Mouse (Mus musculus) forebrain, embryonic 11.5 days (tissue): ENCODE data around the gene Dll1. TPM values are rescaled to one million over a fixed set of nuclear protein-coding genes. Genes with fewer than 3 reads are reported as not detected.

Experiments
- ATAC-seq: fragments of 200-750 bp; cut with Nextera tagmentation; replicated peaks from 2 replicates; pipeline ENCODE4 v1.8.0; 2017; ENCODE audit warnings: moderate TSS enrichment; ENCODE audit not compliant: low FRiP score
- DNase-seq: peaks from one replicate; pipeline ENCODE4 v3.0.0-alpha.2; 2017; ENCODE audit warnings: low spot score
- H3K27ac ChIP-seq: fragments of 300-500 bp; sonication (generic); 2 replicates; pipeline ENCODE4 v1.5.1; 2014; ENCODE audit warnings: low read depth, low read length
- H3K27me3 ChIP-seq: fragments of 300-500 bp; sonication (generic); 2 replicates; pipeline ENCODE4 v1.6.1; 2014; ENCODE audit warnings: mild to moderate bottlenecking, low read length, mixed read lengths; ENCODE audit not compliant: control insufficient read depth, insufficient read depth
- H3K36me3 ChIP-seq: fragments of 300-500 bp; sonication (generic); 2 replicates; pipeline ENCODE4 v1.6.1; 2014; ENCODE audit warnings: mild to moderate bottlenecking, low read length, moderate library complexity, mixed read lengths; ENCODE audit not compliant: control insufficient read depth, insufficient read depth
- H3K4me1 ChIP-seq: fragments of 300-500 bp; sonication (generic); replicated peaks from 2 replicates; pipeline ENCODE4 v1.6.1; 2014; ENCODE audit warnings: low read length, mixed read lengths; ENCODE audit not compliant: control insufficient read depth, insufficient read depth
- H3K4me2 ChIP-seq: fragments of 300-500 bp; sonication (generic); 2 replicates; pipeline ENCODE4 v1.6.1; 2014; ENCODE audit warnings: low read depth, mild to moderate bottlenecking, low read length, moderate library complexity, mixed read lengths; ENCODE audit not compliant: severe bottlenecking
- H3K4me3 ChIP-seq: fragments of 300-500 bp; sonication (generic); 2 replicates; pipeline ENCODE4 v1.5.1; 2014; ENCODE audit warnings: low read depth, low read length
- H3K9ac ChIP-seq: fragments of 300-500 bp; sonication (generic); 2 replicates; pipeline ENCODE4 v1.6.1; 2014; ENCODE audit warnings: low read length
- H3K9me3 ChIP-seq: fragments of 300-500 bp; sonication (generic); 2 replicates; pipeline ENCODE4 v1.6.1; 2016; ENCODE audit warnings: low read length, mixed read lengths; ENCODE audit not compliant: control insufficient read depth
- WGBS: fragments of 180-500 bp; shearing (Covaris S2); extraction: QIAGEN DNeasy Blood & Tissue Kit; methylation state at CpG from one replicate; pipeline ENCODE4 v1.1.7; 2014; 5-methylcytosine and 5-hydroxymethylcytosine counted together
- polyA plus RNA-seq: library from polyadenylated mRNA; unstranded; fragments of >200 nt; fragmentation: Nextera tagmentation; extraction: Ambion mirVana; gene quantifications from 2 replicates; pipeline ENCODE4 v1.2.1, GENCODE M21; 2014

The Dll1 gene
- polyA plus RNA-seq, 1 experiment from 2014 or later: 97.4 TPM

DNA sequence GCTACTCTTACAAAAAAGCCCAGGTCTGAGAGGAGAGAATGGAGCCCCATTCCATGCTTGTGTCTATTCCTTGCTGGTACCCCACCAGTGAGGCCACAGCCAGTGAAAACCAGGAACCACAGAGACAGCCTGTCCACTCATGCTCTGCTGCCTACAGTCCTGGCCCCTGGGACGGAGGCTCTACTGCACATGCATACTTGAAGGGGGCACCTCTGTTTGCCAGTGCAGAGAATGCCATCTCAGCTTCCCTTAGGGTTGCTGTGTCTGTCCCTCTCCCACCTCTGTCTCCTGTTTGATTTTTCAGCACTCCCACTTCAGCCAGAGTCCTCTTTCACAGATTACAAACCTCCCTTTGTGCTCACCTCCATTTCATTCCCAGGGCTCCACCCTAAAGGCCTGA is 34.2 kb upstream of the Dll1 start:
- H3K4me2 ChIP-seq: no peak overlapping the region
- no peak for DNase-seq
- H3K9me3 ChIP-seq: no peaks in the 10 kb centered on the region
- no peaks in the 10 kb centered on the region for H3K27me3 ChIP-seq
- 100% methylated on average over 1 of the region's 1 CpGs for WGBS
- no peak overlapping the region for H3K27ac ChIP-seq
- no peaks in the 10 kb centered on the region for H3K4me1 ChIP-seq
- H3K36me3 ChIP-seq: peaks cover 6% of the 10 kb centered on the region; the same call in 1 of the 2 replicates
- no peak overlapping the region for H3K4me3 ChIP-seq
- ATAC-seq: no peak
- no peak overlapping the region for H3K9ac ChIP-seq

DNA sequence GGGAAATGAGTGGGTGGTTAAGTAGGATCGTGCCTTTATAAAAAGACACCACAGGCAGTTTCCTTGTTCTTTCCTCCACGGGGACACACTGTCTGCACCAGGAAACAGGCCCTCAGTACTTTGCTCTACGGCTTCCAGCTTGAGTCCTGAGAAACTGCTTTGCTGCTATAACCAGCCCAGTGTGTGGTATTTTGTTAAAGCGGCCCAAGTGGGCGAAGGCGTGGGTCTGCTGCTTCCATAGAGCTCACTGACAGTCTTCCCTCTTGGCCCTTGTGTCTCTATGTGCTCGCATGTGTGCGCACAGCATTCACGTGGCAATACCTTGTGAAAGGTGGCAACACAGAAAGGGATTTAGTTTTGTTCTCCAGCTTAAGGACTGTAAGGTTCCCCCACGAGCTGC is 32.6 kb upstream of the Dll1 start:
- H3K27ac ChIP-seq: no peak overlapping the region
- WGBS: 87% methylated on average over 10 of the region's 10 CpGs
- ATAC-seq (no peak), DNase-seq (no peak)
- H3K36me3 ChIP-seq: peaks cover 6% of the 10 kb centered on the region; the same call in 1 of the 2 replicates
- no peak overlapping the region for H3K4me3 ChIP-seq
- no peak overlapping the region for H3K9ac ChIP-seq
- no peaks in the 10 kb centered on the region for H3K4me1 ChIP-seq
- no peaks in the 10 kb centered on the region for H3K27me3 ChIP-seq
- no peak overlapping the region for H3K4me2 ChIP-seq
- H3K9me3 ChIP-seq: no peaks in the 10 kb centered on the region

- H3K4me2 ChIP-seq: no peak overlapping the region
- ATAC-seq: no peak
- no peaks in the 10 kb centered on the region for H3K4me1 ChIP-seq
- peaks cover 21% of the 10 kb centered on the region; the same call in 1 of the 2 replicates for H3K36me3 ChIP-seq
- no peak overlapping the region for H3K9ac ChIP-seq
- no peaks in the 10 kb centered on the region for H3K27me3 ChIP-seq
- H3K9me3 ChIP-seq: no peaks in the 10 kb centered on the region
- DNase-seq: no peak
- 88% methylated on average over 2 of the region's 2 CpGs for WGBS
- H3K4me3 ChIP-seq: no peak overlapping the region
- no peak overlapping the region for H3K27ac ChIP-seq
Measured at GRCm38 (mm10) chr17:15406576-15406975, 29.9 kb upstream of the Dll1 start.

DNA sequence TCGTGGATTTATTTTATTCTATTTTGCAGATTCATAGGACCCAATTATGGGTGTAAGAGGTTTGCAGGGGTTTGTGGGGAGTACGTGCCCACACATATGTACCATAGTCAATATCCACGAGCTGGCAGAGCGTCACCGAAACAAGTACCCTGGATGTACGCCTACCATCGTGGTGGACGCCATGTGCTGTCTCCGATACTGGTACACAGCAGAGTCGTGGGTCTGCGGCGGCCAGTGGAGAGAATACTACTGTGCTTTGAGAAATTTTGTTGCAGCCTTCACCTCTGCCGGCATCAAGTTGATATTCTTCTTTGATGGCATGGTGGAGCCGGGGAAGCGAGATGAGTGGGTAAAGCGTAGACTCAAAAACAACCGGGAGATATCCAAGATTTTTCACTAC is 25.0 kb upstream of the Dll1 start:
- H3K36me3 ChIP-seq: peaks cover 15% of the 10 kb centered on the region; the same call in 1 of the 2 replicates

GRCm38 (mm10) chr17:15395997-15396675 is 19.5 kb upstream of the Dll1 start, which contains the start of gene Fam120b:
Gene Fam120b, plus strand, starts transcription at chr17:15396202.
- peak within 1 kb of the TSS; percentile 88 for H3K4me2 ChIP-seq
- H3K36me3 ChIP-seq: no peaks in the 10 kb centered on the region
- H3K4me3 ChIP-seq: peak within 1 kb of the TSS; percentile 69
- no peaks in the 10 kb centered on the region for H3K9me3 ChIP-seq
- H3K27ac ChIP-seq: peak within 1 kb of the TSS; percentile 86
- under 1% methylated on average over 31 of the region's 31 CpGs for WGBS
- H3K27me3 ChIP-seq: no peaks in the 10 kb centered on the region
- DNase-seq (peak; percentile 87), ATAC-seq (peak; percentile 97)
- H3K4me1 ChIP-seq: peaks cover 5% of the 10 kb centered on the region; the same call in 1 of the 2 replicates
- H3K9ac ChIP-seq: peak within 1 kb of the TSS; percentile 85

More for the DNA sequence above, 25.0 kb upstream of the Dll1 start:
- Histone ChIP-seq H3K27ac (no peak overlapping the region), H3K27me3 (no peaks in the 10 kb centered on the region), H3K9me3 (no peaks in the 10 kb centered on the region), H3K4me2 (no peak overlapping the region), H3K9ac (no peak overlapping the region), H3K4me1 (no peaks in the 10 kb centered on the region), H3K4me3 (no peak overlapping the region)
- 96% methylated on average over 17 of the region's 17 CpGs for WGBS
- ATAC-seq: no peak
- no peak for DNase-seq

GRCm38 (mm10) chr17:15389356-15389755 is 12.7 kb upstream of the Dll1 start:
- no peaks in the 10 kb centered on the region for H3K4me1 ChIP-seq
- H3K9me3 ChIP-seq: no peaks in the 10 kb centered on the region
- 82% methylated on average over 8 of the region's 8 CpGs for WGBS
- DNase-seq (no peak), ATAC-seq (no peak)
- H3K9ac ChIP-seq: no peak overlapping the region
- no peak overlapping the region for H3K27ac ChIP-seq
- no peaks in the 10 kb centered on the region for H3K27me3 ChIP-seq
- H3K4me2 ChIP-seq: no peak overlapping the region
- no peaks in the 10 kb centered on the region for H3K36me3 ChIP-seq
- H3K4me3 ChIP-seq: no peak overlapping the region

DNA sequence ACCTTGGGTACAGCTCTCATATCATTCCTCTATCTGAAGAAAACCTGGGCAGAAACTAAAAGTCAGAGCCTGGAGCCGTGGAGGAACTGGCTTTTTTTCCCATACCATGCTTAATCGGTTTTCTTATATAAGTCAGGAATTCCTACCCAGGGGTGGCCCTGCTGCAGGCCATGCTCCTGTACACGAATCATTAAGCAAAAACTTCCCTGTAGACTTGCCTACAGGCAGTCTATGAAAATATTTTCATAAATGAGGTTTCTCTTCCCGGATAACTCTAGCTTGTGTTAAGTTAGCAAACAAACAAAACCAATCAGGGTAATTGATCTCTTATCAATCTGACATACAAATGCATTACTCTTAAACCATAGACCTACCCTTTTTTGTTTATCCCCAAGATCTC is 12.2 kb upstream of the Dll1 start:
- Histone ChIP-seq H3K9ac (no peak overlapping the region), H3K27ac (no peak overlapping the region), H3K4me3 (no peak overlapping the region), H3K27me3 (no peaks in the 10 kb centered on the region), H3K4me2 (no peak overlapping the region), H3K4me1 (no peaks in the 10 kb centered on the region), H3K9me3 (no peaks in the 10 kb centered on the region), H3K36me3 (no peaks in the 10 kb centered on the region)
- 79% methylated on average over 4 of the region's 4 CpGs for WGBS
- ATAC-seq: no peak
- no peak for DNase-seq

- Histone ChIP-seq H3K4me1 (peaks cover 31% of the 10 kb centered on the region), H3K9me3 (no peaks in the 10 kb centered on the region), H3K4me3 (no peak overlapping the region), H3K36me3 (no peaks in the 10 kb centered on the region), H3K9ac (no peak overlapping the region), H3K27me3 (no peaks in the 10 kb centered on the region), H3K4me2 (no peak overlapping the region), H3K27ac (no peak overlapping the region)
- 95% methylated on average over 5 of the region's 5 CpGs for WGBS
- ATAC-seq (no peak), DNase-seq (no peak)
Measured at GRCm38 (mm10) chr17:15383360-15383759, 6.7 kb upstream of the Dll1 start.
